Mouse (Mus musculus) lung, postnatal 0 days (tissue): ENCODE measurements around the gene Otor.

Source experiments
- CTCF ChIP-seq: IDR thresholded peaks from 2 replicates; pipeline ENCODE4 v1.5.1; 2016; ENCODE audit warnings: antibody characterized with exemption, mild to moderate bottlenecking
- EP300 ChIP-seq: IDR thresholded peaks from 2 replicates; pipeline ENCODE4 v1.6.1; 2016; ENCODE audit warnings: antibody characterized with exemption, mild to moderate bottlenecking, control low read depth

DNA sequence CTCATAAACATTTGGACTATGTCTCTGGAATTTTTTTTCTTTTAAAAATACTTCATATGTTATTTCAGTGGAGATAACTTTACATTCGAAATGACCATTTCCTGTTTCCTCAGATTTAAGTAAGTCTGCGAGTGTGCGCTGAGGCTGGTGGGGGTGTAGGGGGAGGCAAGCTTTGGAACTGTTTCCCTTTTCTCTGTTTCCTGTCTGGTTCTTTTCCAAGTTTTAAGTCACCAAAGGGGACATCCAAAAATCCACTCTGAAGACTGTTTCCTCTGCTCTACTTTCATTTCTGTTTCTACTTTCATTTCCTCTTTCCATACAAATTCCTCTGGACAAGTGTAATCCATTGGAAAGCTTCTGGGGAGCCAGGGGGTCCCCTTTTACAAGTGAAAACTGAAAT is 3.4 kb downstream of the Otor start:
- TF ChIP-seq CTCF: no peak
- TF ChIP-seq EP300: no peak
